Mouse (Mus musculus): ENCODE data around the gene Bin2. TPM values are rescaled to one million over a fixed set of nuclear protein-coding genes. Genes with fewer than 3 reads are reported as not detected.
"Not testable (repeated sequence)": the region's sequence is repeated elsewhere in the genome, so short reads cannot be mapped to it uniquely, and the experiment has no call there.

The Bin2 gene
- total RNA-seq, 2 experiments from 2014 or later: 275 to 324 TPM

GRCm38 (mm10) chr15:100623754-100624153, 45.6 kb downstream of the Bin2 start:
- no peak for ATAC-seq (ENCODE audit: poor library complexity, severe bottlenecking)

- peak; percentile 76 for ATAC-seq (ENCODE audit: poor library complexity, severe bottlenecking)
Observed at GRCm38 (mm10) chr15:100622164-100622563, 47.2 kb downstream of the Bin2 start.

- ATAC-seq (ENCODE audit: poor library complexity, severe bottlenecking): peak; percentile 25
Observed at GRCm38 (mm10) chr15:100621671-100622070, 47.7 kb downstream of the Bin2 start.

GRCm38 (mm10) chr15:100619200-100619599, 50.2 kb downstream of the Bin2 start:
- ATAC-seq (ENCODE audit: poor library complexity, severe bottlenecking): no peak

GRCm38 (mm10) chr15:100616221-100616620, 53.1 kb downstream of the Bin2 start:
- ATAC-seq (ENCODE audit: poor library complexity, severe bottlenecking): no peak

GRCm38 (mm10) chr15:100615825-100616220, 53.5 kb downstream of the Bin2 start:
- peak; percentile 61 for ATAC-seq (ENCODE audit: poor library complexity, severe bottlenecking)

GRCm38 (mm10) chr15:100614996-100615824, 54.1 kb downstream of the Bin2 start, which contains the start of gene Dazap2:
Dazap2 (plus strand) TSS chr15:100615349.
- peak; percentile 74 for ATAC-seq (ENCODE audit: poor library complexity, severe bottlenecking)

- peak; percentile 26 for ATAC-seq (ENCODE audit: poor library complexity, severe bottlenecking)
Observed at GRCm38 (mm10) chr15:100614218-100614995, 54.9 kb downstream of the Bin2 start.

GRCm38 (mm10) chr15:100613584-100613983, 55.8 kb downstream of the Bin2 start:
- ATAC-seq (ENCODE audit: poor library complexity, severe bottlenecking): peak; percentile 31

- no peak for ATAC-seq (ENCODE audit: poor library complexity, severe bottlenecking)
Observed at GRCm38 (mm10) chr15:100612432-100612831, 56.9 kb downstream of the Bin2 start.

GRCm38 (mm10) chr15:100611951-100612350, 57.4 kb downstream of the Bin2 start:
- ATAC-seq (ENCODE audit: poor library complexity, severe bottlenecking): no peak

- ATAC-seq (ENCODE audit: poor library complexity, severe bottlenecking): not testable (repeated sequence)
Observed at GRCm38 (mm10) chr15:100606677-100607076, 62.7 kb downstream of the Bin2 start.

GRCm38 (mm10) chr15:100601669-100602068, 67.7 kb downstream of the Bin2 start:
- ATAC-seq (ENCODE audit: poor library complexity, severe bottlenecking): no peak

- no peak for ATAC-seq (ENCODE audit: poor library complexity, severe bottlenecking)
Observed at GRCm38 (mm10) chr15:100600696-100601272, 68.6 kb downstream of the Bin2 start.

- ATAC-seq (ENCODE audit: poor library complexity, severe bottlenecking): peak; percentile 67
Observed at GRCm38 (mm10) chr15:100600047-100600695, 69.2 kb downstream of the Bin2 start.

- no peak for ATAC-seq (ENCODE audit: poor library complexity, severe bottlenecking)
Observed at GRCm38 (mm10) chr15:100599276-100600046, 69.9 kb downstream of the Bin2 start, which contains the start of gene Pou6f1. Pou6f1 (minus strand) TSS chr15:100599984.

- ATAC-seq (ENCODE audit: poor library complexity, severe bottlenecking): peak; percentile 36
Observed at GRCm38 (mm10) chr15:100598883-100599275, 70.5 kb downstream of the Bin2 start.

GRCm38 (mm10) chr15:100598287-100598882, 71.0 kb downstream of the Bin2 start:
- ATAC-seq (ENCODE audit: poor library complexity, severe bottlenecking): no peak

- no peak for ATAC-seq (ENCODE audit: poor library complexity, severe bottlenecking)
Observed at GRCm38 (mm10) chr15:100592817-100593216, 76.5 kb downstream of the Bin2 start.

Data from megakaryocyte, adult 5-6 weeks (primary cell).